Mouse (Mus musculus) MEL (cell line): Measurements from ENCODE around the gene Vps13c.

Source experiments
- CHD1 ChIP-seq: IDR thresholded peaks from 2 replicates; pipeline ENCODE4 v1.6.1; 2012; ENCODE audit warnings: low read depth, mild to moderate bottlenecking, inconsistent platforms, low read length, improper control_type of control experiment
- CTCF ChIP-seq, 3 experiments: IDR thresholded peaks in 2 of 3; conservative IDR thresholded peaks in 1 of 3; 2 replicates each; pipeline ENCODE4 v1.5.1; 2011 to 2012; ENCODE audit warnings: low read length in 3 of 3, low read depth in 2 of 3, mild to moderate bottlenecking in 2 of 3, improper control_type of control experiment in 1 of 3, inconsistent platforms in 1 of 3, mixed read lengths in 1 of 3, moderate library complexity in 1 of 3; ENCODE audit not compliant: control insufficient read depth in 1 of 3, insufficient read depth in 1 of 3, poor library complexity in 1 of 3, severe bottlenecking in 1 of 3
- EP300 ChIP-seq, 2 experiments: IDR thresholded peaks; 2 replicates each; pipeline ENCODE4 v1.6.1; 2011; ENCODE audit warnings: improper control_type of control experiment in 2 of 2, low read length in 2 of 2, low read depth in 1 of 2, mild to moderate bottlenecking in 1 of 2
- MXI1 ChIP-seq: IDR thresholded peaks from 2 replicates; pipeline ENCODE4 v1.6.1; 2011; ENCODE audit warnings: mild to moderate bottlenecking, low read depth, low read length, improper control_type of control experiment
- MYC ChIP-seq: IDR thresholded peaks from 2 replicates; pipeline ENCODE4 v1.6.1; 2011; ENCODE audit warnings: low read depth, mild to moderate bottlenecking, low read length, improper control_type of control experiment, moderate library complexity
- NELFE ChIP-seq: IDR thresholded peaks from 2 replicates; pipeline ENCODE4 v1.6.1; 2011; ENCODE audit warnings: low read depth, low read length, improper control_type of control experiment
- NRF1 ChIP-seq: IDR thresholded peaks from 2 replicates; pipeline ENCODE4 v1.6.1; 2014; ENCODE audit warnings: low read depth, mild to moderate bottlenecking, inconsistent platforms, low read length, improper control_type of control experiment, moderate library complexity; ENCODE audit not compliant: poor library complexity, insufficient read depth, severe bottlenecking
- POLR2A ChIP-seq, 2 experiments: IDR thresholded peaks; 2 replicates each; pipeline ENCODE4 v1.6.1; 2011 to 2012; ENCODE audit warnings: low read length in 2 of 2, mild to moderate bottlenecking in 2 of 2, control low read depth in 1 of 2, improper control_type of control experiment in 1 of 2, low read depth in 1 of 2, moderate library complexity in 1 of 2; ENCODE audit not compliant: control insufficient read depth in 1 of 2, insufficient read depth in 1 of 2, poor library complexity in 1 of 2
- POLR2AphosphoS2 ChIP-seq: IDR thresholded peaks from 2 replicates; pipeline ENCODE4 v1.6.1; 2011; ENCODE audit warnings: low read length, improper control_type of control experiment

- TF ChIP-seq MYC (no peak), EP300 (IDR thresholded peaks at IDR 0.05; ENCODE audit: low read depth in 1 of 2, low read length in 2 of 2) (no peak), POLR2AphosphoS2 (no peak), CHD1 (no peak), NELFE (no peak), MXI1 (no peak), POLR2A (IDR thresholded peaks at IDR 0.05; ENCODE audit: control insufficient read depth in 1 of 2, insufficient read depth in 1 of 2, low read depth in 1 of 2, low read length in 2 of 2, poor library complexity in 1 of 2) (no peak), CTCF (IDR thresholded peaks at IDR 0.05 in 2 of 3, conservative IDR thresholded peaks at IDR 0.05 in 1 of 3; ENCODE audit: control insufficient read depth in 1 of 3, insufficient read depth in 1 of 3, low read depth in 2 of 3, low read length in 3 of 3, poor library complexity in 1 of 3, severe bottlenecking in 1 of 3) (no peak), NRF1 (no peak)
Measured at GRCm38 (mm10) chr9:67794216-67794615, 46.0 kb upstream of the Vps13c start.
